Mouse (Mus musculus) embryonic fibroblast, embryonic 13.5 days (primary cell): ENCODE data around the gene Msi2. TPM values are rescaled to one million over a fixed set of nuclear protein-coding genes. Genes with fewer than 3 reads are reported as not detected.

Source experiments
- H3K27ac ChIP-seq: 2 replicates; pipeline ENCODE4 v1.5.1; 2012; ENCODE audit warnings: low read length, control low read depth, inconsistent platforms; ENCODE audit not compliant: insufficient read depth
- H3K4me1 ChIP-seq: 2 replicates; pipeline ENCODE4 v1.6.1; 2011; ENCODE audit warnings: low read length; ENCODE audit not compliant: control insufficient read depth, insufficient read depth
- H3K4me3 ChIP-seq: 2 replicates; pipeline ENCODE4 v1.5.1; 2011; ENCODE audit warnings: mild to moderate bottlenecking, control low read depth, low read length; ENCODE audit not compliant: insufficient read depth
- CTCF ChIP-seq: IDR thresholded peaks from 2 replicates; pipeline ENCODE4 v1.5.1; 2011; ENCODE audit warnings: mild to moderate bottlenecking, control low read depth, low read length, moderate library complexity, borderline replicate concordance; ENCODE audit not compliant: insufficient read depth
- POLR2A ChIP-seq: IDR thresholded peaks from 2 replicates; pipeline ENCODE4 v1.6.1; 2011; ENCODE audit warnings: low read depth, mild to moderate bottlenecking, control low read depth, low read length, moderate library complexity
- polyA plus RNA-seq: library from polyadenylated mRNA; stranded (reverse); fragments of >200 nt; gene quantifications from 2 replicates; pipeline ENCODE4 v1.2.4, GENCODE M21; 2011; ENCODE audit warnings: low read depth; ENCODE audit not compliant: missing spikeins, insufficient read length

Msi2 gene
- polyA plus RNA-seq, 1 experiment, result 44.9 TPM

- H3K4me1 ChIP-seq, result no peaks in the 10 kb centered on the region
These were observed 59.4 kb downstream of the Msi2 start for GRCm38 (mm10) chr11:88658926-88659325.

GRCm38 (mm10) chr11:88655786-88656185 is 62.5 kb downstream of the Msi2 start:
- TF ChIP-seq POLR2A (no peak), CTCF (no peak)
- H3K27ac ChIP-seq, result no peak overlapping the region
- no peak overlapping the region for H3K4me3 ChIP-seq
- no peaks in the 10 kb centered on the region for H3K4me1 ChIP-seq

More at GRCm38 (mm10) chr11:88658926-88659325, 59.4 kb downstream of the Msi2 start:
- TF ChIP-seq CTCF (no peak), POLR2A (no peak)
- Histone ChIP-seq H3K27ac (no peak overlapping the region), H3K4me3 (no peak overlapping the region)

GRCm38 (mm10) chr11:88655214-88655566 is 63.1 kb downstream of the Msi2 start:
- no peak overlapping the region for H3K4me3 ChIP-seq
- H3K27ac ChIP-seq, result no peak overlapping the region
- TF ChIP-seq POLR2A (no peak), CTCF (no peak)
- H3K4me1 ChIP-seq, result no peaks in the 10 kb centered on the region

GRCm38 (mm10) chr11:88654391-88655213 is 63.7 kb downstream of the Msi2 start:
- TF ChIP-seq CTCF (no peak), POLR2A (no peak)
- H3K27ac ChIP-seq, result no peak overlapping the region
- H3K4me1 ChIP-seq, result no peaks in the 10 kb centered on the region

GRCm38 (mm10) chr11:88650275-88650674 is 68.0 kb downstream of the Msi2 start:
- TF ChIP-seq CTCF (no peak), POLR2A (no peak)
- no peaks in the 10 kb centered on the region for H3K4me1 ChIP-seq
- no peak overlapping the region for H3K4me3 ChIP-seq
- no peak overlapping the region for H3K27ac ChIP-seq

More at GRCm38 (mm10) chr11:88654391-88655213, 63.7 kb downstream of the Msi2 start:
- no peak overlapping the region for H3K4me3 ChIP-seq

- TF ChIP-seq POLR2A (no peak), CTCF (no peak)
- H3K4me1 ChIP-seq, result no peaks in the 10 kb centered on the region
- H3K27ac ChIP-seq, result no peak overlapping the region
- H3K4me3 ChIP-seq, result no peak overlapping the region
These were observed 69.3 kb downstream of the Msi2 start for GRCm38 (mm10) chr11:88649009-88649408.

GRCm38 (mm10) chr11:88648407-88648806 is 69.9 kb downstream of the Msi2 start:
- TF ChIP-seq CTCF, result no peak
- Histone ChIP-seq H3K27ac (no peak overlapping the region), H3K4me3 (no peak overlapping the region), H3K4me1 (no peaks in the 10 kb centered on the region)

- no peak overlapping the region for H3K27ac ChIP-seq
- no peak overlapping the region for H3K4me3 ChIP-seq
- H3K4me1 ChIP-seq, result no peaks in the 10 kb centered on the region
- TF ChIP-seq CTCF, result no peak
- TF ChIP-seq POLR2A, result no peak
These were observed 71.8 kb downstream of the Msi2 start for GRCm38 (mm10) chr11:88646493-88646892.

- H3K4me3 ChIP-seq, result no peak overlapping the region
- no peak overlapping the region for H3K27ac ChIP-seq
- TF ChIP-seq POLR2A (no peak), CTCF (no peak)
- H3K4me1 ChIP-seq, result no peaks in the 10 kb centered on the region
These were observed 72.5 kb downstream of the Msi2 start for GRCm38 (mm10) chr11:88645821-88646220.

GRCm38 (mm10) chr11:88644719-88645118 is 73.6 kb downstream of the Msi2 start:
- TF ChIP-seq CTCF (no peak), POLR2A (no peak)

More at GRCm38 (mm10) chr11:88644719-88645118, 73.6 kb downstream of the Msi2 start:
- Histone ChIP-seq H3K4me3 (no peak overlapping the region), H3K27ac (no peak overlapping the region), H3K4me1 (no peaks in the 10 kb centered on the region)
